Mouse (Mus musculus): ENCODE measurements around the gene Mrpl14. TPM values are rescaled to one million over a fixed set of nuclear protein-coding genes. Genes with fewer than 3 reads are reported as not detected.

Mrpl14 gene
- 110 and 129 TPM in 2 replicates for polyA plus RNA-seq (2014; fragmentation: Nextera tagmentation; extraction: Ambion mirVana)

- Histone ChIP-seq H3K27ac (ENCODE audit: low read depth, low read length) (peak within 1 kb of the TSS; percentile 92), H3K36me3 (ENCODE audit: control insufficient read depth, insufficient read depth, low read length) (no peaks in the 10 kb centered on the region), H3K4me2 (ENCODE audit: low read depth, low read length) (peak within 1 kb of the TSS; percentile 71), H3K4me1 (ENCODE audit: control insufficient read depth, insufficient read depth, low read length) (peaks cover 14% of the 10 kb centered on the region; the same call in 1 of the 2 replicates), H3K9ac (replicated peaks; ENCODE audit: low read depth, low read length) (peak within 1 kb of the TSS; percentile 93), H3K4me3 (ENCODE audit: low read depth, low read length) (peak within 1 kb of the TSS; percentile 88), H3K27me3 (ENCODE audit: control insufficient read depth, insufficient read depth, low read length) (no peaks in the 10 kb centered on the region), H3K9me3 (ENCODE audit: control insufficient read depth, low read length) (no peaks in the 10 kb centered on the region)
- 2% methylated on average over 25 of the region's 50 CpGs for WGBS
- peak; percentile 87 for ATAC-seq (ENCODE audit: low read depth)
These were observed at the start of gene Mrpl14 for GRCm38 (mm10) chr17:45686093-45686619. Gene Mrpl14 (plus strand): TSS chr17:45686322.

- Histone ChIP-seq H3K27ac (ENCODE audit: low read depth, low read length) (no peak overlapping the region), H3K4me1 (ENCODE audit: control insufficient read depth, insufficient read depth, low read length) (no peaks in the 10 kb centered on the region), H3K9ac (replicated peaks; ENCODE audit: low read depth, low read length) (no peak overlapping the region), H3K4me3 (ENCODE audit: low read depth, low read length) (no peak overlapping the region), H3K36me3 (ENCODE audit: control insufficient read depth, insufficient read depth, low read length) (no peaks in the 10 kb centered on the region), H3K4me2 (ENCODE audit: low read depth, low read length) (no peak overlapping the region), H3K9me3 (ENCODE audit: control insufficient read depth, low read length) (no peaks in the 10 kb centered on the region), H3K27me3 (ENCODE audit: control insufficient read depth, insufficient read depth, low read length) (no peaks in the 10 kb centered on the region)
- ATAC-seq (ENCODE audit: low read depth), result no peak
- WGBS, result 85% methylated on average over 16 of the region's 16 CpGs
These were observed 47.4 kb upstream of the Mrpl14 start for GRCm38 (mm10) chr17:45638596-45639295.

DNA sequence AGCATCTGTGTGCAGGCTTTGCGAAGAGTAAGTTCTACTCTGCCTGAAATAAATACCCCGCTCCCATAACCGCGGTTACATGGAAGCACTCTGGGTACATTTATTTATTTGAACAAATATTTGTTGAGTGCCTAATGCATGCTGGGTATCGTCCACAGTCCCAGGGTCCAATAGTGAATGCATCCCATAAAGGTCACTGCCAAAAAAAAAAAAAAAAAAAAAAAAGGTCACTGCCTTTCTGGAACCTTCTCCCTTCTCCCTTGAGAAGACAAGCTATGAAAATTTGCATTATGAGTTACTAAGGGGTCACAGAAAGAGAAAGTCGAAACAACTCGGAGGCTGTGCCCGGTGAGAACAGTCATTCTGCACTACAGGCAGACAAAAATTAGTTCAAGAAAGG lies 44.1 kb upstream of the Mrpl14 start:
- no peak overlapping the region for H3K27ac ChIP-seq (ENCODE audit: low read depth, low read length)
- H3K36me3 ChIP-seq (ENCODE audit: control insufficient read depth, insufficient read depth, low read length), result no peaks in the 10 kb centered on the region
- no peak overlapping the region for H3K4me3 ChIP-seq (ENCODE audit: low read depth, low read length)
- 92% methylated on average over 8 of the region's 8 CpGs for WGBS
- no peaks in the 10 kb centered on the region for H3K4me1 ChIP-seq (ENCODE audit: control insufficient read depth, insufficient read depth, low read length)
- H3K27me3 ChIP-seq (ENCODE audit: control insufficient read depth, insufficient read depth, low read length), result no peaks in the 10 kb centered on the region
- ATAC-seq (ENCODE audit: low read depth), result no peak
- H3K9ac ChIP-seq (replicated peaks; ENCODE audit: low read depth, low read length), result no peak overlapping the region
- H3K9me3 ChIP-seq (ENCODE audit: control insufficient read depth, low read length), result no peaks in the 10 kb centered on the region
- H3K4me2 ChIP-seq (ENCODE audit: low read depth, low read length), result no peak overlapping the region

DNA sequence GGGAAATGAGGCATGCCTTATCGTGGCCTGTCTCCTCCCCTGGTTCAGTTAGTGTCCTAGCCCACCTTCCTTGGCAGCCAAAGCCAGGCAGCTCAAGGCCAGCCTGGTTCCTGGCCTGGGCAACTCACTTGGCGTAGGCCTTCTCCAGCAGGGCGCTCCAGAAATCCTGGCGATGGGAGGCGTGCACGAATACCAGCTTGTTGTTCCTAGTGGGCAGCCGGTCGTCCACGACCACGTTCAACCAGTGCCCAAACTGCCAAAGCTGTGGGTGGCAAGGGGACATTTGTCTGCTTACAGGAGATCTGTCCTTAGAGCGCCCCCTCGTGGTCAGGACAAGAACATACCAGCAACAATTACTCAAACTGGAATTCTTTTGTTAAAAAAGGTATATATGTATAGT lies 43.4 kb upstream of the Mrpl14 start:
- no peak overlapping the region for H3K4me2 ChIP-seq (ENCODE audit: low read depth, low read length)
- no peak overlapping the region for H3K4me3 ChIP-seq (ENCODE audit: low read depth, low read length)
- H3K4me1 ChIP-seq (ENCODE audit: control insufficient read depth, insufficient read depth, low read length), result no peaks in the 10 kb centered on the region
- ATAC-seq (ENCODE audit: low read depth), result peak; percentile 46; the same call in 1 of the 2 replicates
- H3K27ac ChIP-seq (ENCODE audit: low read depth, low read length), result no peak overlapping the region
- H3K27me3 ChIP-seq (ENCODE audit: control insufficient read depth, insufficient read depth, low read length), result no peaks in the 10 kb centered on the region
- no peaks in the 10 kb centered on the region for H3K9me3 ChIP-seq (ENCODE audit: control insufficient read depth, low read length)
- no peaks in the 10 kb centered on the region for H3K36me3 ChIP-seq (ENCODE audit: control insufficient read depth, insufficient read depth, low read length)
- 22% methylated on average over 12 of the region's 12 CpGs for WGBS
- H3K9ac ChIP-seq (replicated peaks; ENCODE audit: low read depth, low read length), result no peak overlapping the region

GRCm38 (mm10) chr17:45644185-45644584 lies 41.9 kb upstream of the Mrpl14 start:
- H3K27me3 ChIP-seq (ENCODE audit: control insufficient read depth, insufficient read depth, low read length), result no peaks in the 10 kb centered on the region
- no peaks in the 10 kb centered on the region for H3K36me3 ChIP-seq (ENCODE audit: control insufficient read depth, insufficient read depth, low read length)
- no peak overlapping the region for H3K4me3 ChIP-seq (ENCODE audit: low read depth, low read length)
- H3K4me1 ChIP-seq (ENCODE audit: control insufficient read depth, insufficient read depth, low read length), result no peaks in the 10 kb centered on the region
- no peak overlapping the region for H3K4me2 ChIP-seq (ENCODE audit: low read depth, low read length)
- 93% methylated on average over 4 of the region's 4 CpGs for WGBS
- no peak overlapping the region for H3K27ac ChIP-seq (ENCODE audit: low read depth, low read length)
- ATAC-seq (ENCODE audit: low read depth), result no peak
- no peaks in the 10 kb centered on the region for H3K9me3 ChIP-seq (ENCODE audit: control insufficient read depth, low read length)
- no peak overlapping the region for H3K9ac ChIP-seq (replicated peaks; ENCODE audit: low read depth, low read length)

GRCm38 (mm10) chr17:45653233-45653632 lies 32.9 kb upstream of the Mrpl14 start:
- H3K27ac ChIP-seq (ENCODE audit: low read depth, low read length), result no peak overlapping the region
- no peaks in the 10 kb centered on the region for H3K9me3 ChIP-seq (ENCODE audit: control insufficient read depth, low read length)
- H3K4me2 ChIP-seq (ENCODE audit: low read depth, low read length), result no peak overlapping the region
- no peak overlapping the region for H3K9ac ChIP-seq (replicated peaks; ENCODE audit: low read depth, low read length)
- 79% methylated on average over 7 of the region's 7 CpGs for WGBS
- no peaks in the 10 kb centered on the region for H3K4me1 ChIP-seq (ENCODE audit: control insufficient read depth, insufficient read depth, low read length)
- H3K36me3 ChIP-seq (ENCODE audit: control insufficient read depth, insufficient read depth, low read length), result no peaks in the 10 kb centered on the region
- ATAC-seq (ENCODE audit: low read depth), result no peak
- no peak overlapping the region for H3K4me3 ChIP-seq (ENCODE audit: low read depth, low read length)
- no peaks in the 10 kb centered on the region for H3K27me3 ChIP-seq (ENCODE audit: control insufficient read depth, insufficient read depth, low read length)

DNA sequence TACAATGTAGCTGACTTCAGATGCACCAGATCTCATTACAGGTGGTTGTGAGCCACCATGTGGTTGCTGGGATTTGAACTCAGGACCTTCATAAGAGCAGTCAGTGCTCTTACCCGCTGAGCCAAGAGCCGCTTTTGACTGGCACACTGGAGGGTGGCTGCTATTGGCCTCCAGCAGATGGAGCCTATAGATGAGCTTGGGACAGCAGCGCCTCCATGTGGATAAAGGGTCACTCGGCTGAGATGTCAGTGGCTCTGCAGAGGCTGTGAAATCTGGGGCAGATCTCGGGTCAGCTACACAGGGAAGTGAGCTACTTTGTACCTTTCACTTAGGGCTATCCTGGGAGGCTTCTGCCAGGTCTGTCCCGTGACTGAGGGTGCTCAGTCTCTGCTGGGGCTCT lies 30.3 kb upstream of the Mrpl14 start:
- H3K4me1 ChIP-seq (ENCODE audit: control insufficient read depth, insufficient read depth, low read length), result no peaks in the 10 kb centered on the region
- no peak overlapping the region for H3K9ac ChIP-seq (replicated peaks; ENCODE audit: low read depth, low read length)
- no peak for ATAC-seq (ENCODE audit: low read depth)
- no peak overlapping the region for H3K27ac ChIP-seq (ENCODE audit: low read depth, low read length)
- H3K9me3 ChIP-seq (ENCODE audit: control insufficient read depth, low read length), result no peaks in the 10 kb centered on the region
- H3K36me3 ChIP-seq (ENCODE audit: control insufficient read depth, insufficient read depth, low read length), result peaks cover 6% of the 10 kb centered on the region; the same call in 1 of the 2 replicates
- H3K4me3 ChIP-seq (ENCODE audit: low read depth, low read length), result no peak overlapping the region
- H3K27me3 ChIP-seq (ENCODE audit: control insufficient read depth, insufficient read depth, low read length), result no peaks in the 10 kb centered on the region
- H3K4me2 ChIP-seq (ENCODE audit: low read depth, low read length), result no peak overlapping the region
- 25% methylated on average over 6 of the region's 6 CpGs for WGBS

- H3K9ac ChIP-seq (replicated peaks; ENCODE audit: low read depth, low read length), result no peak within 1 kb of the TSS
- H3K27me3 ChIP-seq (ENCODE audit: control insufficient read depth, insufficient read depth, low read length), result no peaks in the 10 kb centered on the region
- H3K4me2 ChIP-seq (ENCODE audit: low read depth, low read length), result no peak within 1 kb of the TSS
- 86% methylated on average over 4 of the region's 4 CpGs for WGBS
- H3K4me1 ChIP-seq (ENCODE audit: control insufficient read depth, insufficient read depth, low read length), result no peaks in the 10 kb centered on the region
- ATAC-seq (ENCODE audit: low read depth), result no peak
- H3K36me3 ChIP-seq (ENCODE audit: control insufficient read depth, insufficient read depth, low read length), result peaks cover 16% of the 10 kb centered on the region
- no peaks in the 10 kb centered on the region for H3K9me3 ChIP-seq (ENCODE audit: control insufficient read depth, low read length)
- no peak within 1 kb of the TSS for H3K27ac ChIP-seq (ENCODE audit: low read depth, low read length)
- H3K4me3 ChIP-seq (ENCODE audit: low read depth, low read length), result no peak within 1 kb of the TSS
These were observed 26.9 kb upstream of the Mrpl14 start, which contains the start of gene Capn11 for GRCm38 (mm10) chr17:45659225-45659624. Gene Capn11 (minus strand): TSS chr17:45659325.

- no peaks in the 10 kb centered on the region for H3K9me3 ChIP-seq (ENCODE audit: control insufficient read depth, low read length)
- WGBS, result 27% methylated on average over 27 of the region's 27 CpGs
- no peak overlapping the region for H3K27ac ChIP-seq (ENCODE audit: low read depth, low read length)
- ATAC-seq (ENCODE audit: low read depth), result peak; percentile 60
- H3K4me3 ChIP-seq (ENCODE audit: low read depth, low read length), result no peak overlapping the region
- H3K4me2 ChIP-seq (ENCODE audit: low read depth, low read length), result 0 out of 2 replicates have a peak overlapping the region, but pooled peaks have one; percentile 14
- H3K4me1 ChIP-seq (ENCODE audit: control insufficient read depth, insufficient read depth, low read length), result no peaks in the 10 kb centered on the region
- H3K27me3 ChIP-seq (ENCODE audit: control insufficient read depth, insufficient read depth, low read length), result no peaks in the 10 kb centered on the region
- H3K36me3 ChIP-seq (ENCODE audit: control insufficient read depth, insufficient read depth, low read length), result peaks cover 34% of the 10 kb centered on the region
- H3K9ac ChIP-seq (replicated peaks; ENCODE audit: low read depth, low read length), result no peak overlapping the region
These were observed 22.8 kb upstream of the Mrpl14 start for GRCm38 (mm10) chr17:45663106-45663919.
